Mouse (Mus musculus) midbrain, postnatal 0 days (tissue): Measurements from ENCODE around the gene Fam151b. TPM values are rescaled to one million over a fixed set of nuclear protein-coding genes. Genes with fewer than 3 reads are reported as not detected.

Source experiments
- ATAC-seq: fragments of 200-750 bp; cut with Nextera tagmentation; 2 replicates; pipeline ENCODE4 v1.8.0; 2017; ENCODE audit warnings: moderate number of reproducible peaks, mild to moderate bottlenecking, moderate TSS enrichment, moderate library complexity; ENCODE audit not compliant: low FRiP score
- DNase-seq: peaks from one replicate; pipeline ENCODE4 v3.0.0-alpha.2; 2015; ENCODE audit warnings: low spot score
- H3K27ac ChIP-seq: fragments of 300-500 bp; sonication (generic); 2 replicates; pipeline ENCODE4 v1.5.1; 2014; ENCODE audit warnings: low read depth, mild to moderate bottlenecking, low read length, mixed read lengths
- H3K27me3 ChIP-seq: fragments of 300-500 bp; sonication (generic); 2 replicates; pipeline ENCODE4 v1.6.1; 2014; ENCODE audit warnings: low read length, control low read depth, mixed read lengths; ENCODE audit not compliant: insufficient read depth
- H3K36me3 ChIP-seq: fragments of 300-500 bp; sonication (generic); 2 replicates; pipeline ENCODE4 v1.6.1; 2014; ENCODE audit warnings: low read length, control low read depth, mixed read lengths; ENCODE audit not compliant: insufficient read depth
- H3K4me1 ChIP-seq: fragments of 300-500 bp; sonication (generic); 2 replicates; pipeline ENCODE4 v1.6.1; 2014; ENCODE audit warnings: mild to moderate bottlenecking, control low read depth, antibody characterized with exemption, low read length, mixed read lengths; ENCODE audit not compliant: insufficient read depth
- H3K4me2 ChIP-seq: fragments of 300-500 bp; sonication (generic); 2 replicates; pipeline ENCODE4 v1.6.1; 2014; ENCODE audit warnings: low read depth, mild to moderate bottlenecking, low read length, mixed read lengths; ENCODE audit not compliant: poor library complexity, severe bottlenecking
- H3K4me3 ChIP-seq: fragments of 300-500 bp; sonication (generic); 2 replicates; pipeline ENCODE4 v1.5.1; 2014; ENCODE audit warnings: low read depth, mild to moderate bottlenecking, low read length, moderate library complexity
- H3K9ac ChIP-seq: fragments of 300-500 bp; sonication (generic); replicated peaks from 2 replicates; pipeline ENCODE4 v1.6.1; 2014; ENCODE audit warnings: mild to moderate bottlenecking, low read length, moderate library complexity, mixed read lengths; ENCODE audit not compliant: poor library complexity, severe bottlenecking
- H3K9me3 ChIP-seq: fragments of 300-500 bp; sonication (generic); 2 replicates; pipeline ENCODE4 v1.6.1; 2016; ENCODE audit warnings: low read length, control low read depth
- CTCF ChIP-seq: IDR thresholded peaks from 2 replicates; pipeline ENCODE4 v1.5.1; 2016; ENCODE audit warnings: antibody characterized with exemption, mild to moderate bottlenecking
- WGBS: fragments of 180-500 bp; shearing (Covaris S2); extraction: QIAGEN DNeasy Blood & Tissue Kit; methylation state at CpG from one replicate; pipeline ENCODE4 v1.1.7; 2014; 5-methylcytosine and 5-hydroxymethylcytosine counted together
- polyA plus RNA-seq: library from polyadenylated mRNA; unstranded; fragments of >200 nt; fragmentation: Nextera tagmentation; extraction: Ambion mirVana; gene quantifications from 2 replicates; pipeline ENCODE4 v1.2.1, GENCODE M21; 2015
- total RNA-seq: library from RNA; depleted of rRNA; stranded (reverse); fragments of >200 nt; gene quantifications from 2 replicates; pipeline ENCODE4 v1.2.3, GENCODE M21; 2014

Fam151b gene
- total and polyA plus RNA-seq, 2 experiments from 2014 or later: 0.17 to 7.3 TPM

- Histone ChIP-seq H3K4me3 (no peak overlapping the region), H3K27me3 (no peaks in the 10 kb centered on the region), H3K4me2 (no peak overlapping the region), H3K27ac (no peak overlapping the region), H3K4me1 (no peaks in the 10 kb centered on the region), H3K9me3 (no peaks in the 10 kb centered on the region), H3K36me3 (peaks cover 8% of the 10 kb centered on the region), H3K9ac (no peak overlapping the region)
- ATAC-seq: no peak
- no peak for TF ChIP-seq CTCF
- 67% methylated on average over 2 of the region's 2 CpGs for WGBS
- no peak for DNase-seq
These were observed 14.4 kb downstream of the Fam151b start for GRCm38 (mm10) chr13:92469381-92469780.

DNA sequence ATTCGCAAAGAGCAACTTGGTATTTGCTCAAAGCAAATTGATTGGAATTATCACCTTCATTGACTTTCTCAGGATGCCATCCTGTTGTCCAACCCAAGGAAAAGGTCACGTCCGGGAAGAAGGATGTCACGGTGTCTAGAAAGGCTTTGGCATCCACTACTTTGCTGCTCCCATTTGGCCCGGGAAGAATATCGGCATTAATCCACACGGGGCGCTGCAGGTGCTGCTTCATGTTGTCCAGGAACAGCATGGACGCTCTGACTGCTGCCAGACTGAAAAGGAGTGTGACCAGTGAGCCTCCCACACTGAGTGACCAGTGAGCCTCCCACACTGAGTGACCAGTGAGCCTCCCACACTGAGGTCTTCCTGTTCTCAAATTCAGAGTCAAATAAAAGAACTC, 15.9 kb downstream of the Fam151b start:
- 66% methylated on average over 9 of the region's 9 CpGs for WGBS
- no peak for TF ChIP-seq CTCF
- Histone ChIP-seq H3K27ac (no peak overlapping the region), H3K4me3 (no peak overlapping the region), H3K9ac (no peak overlapping the region), H3K4me2 (no peak overlapping the region), H3K4me1 (no peaks in the 10 kb centered on the region), H3K9me3 (no peaks in the 10 kb centered on the region), H3K36me3 (peaks cover 8% of the 10 kb centered on the region), H3K27me3 (no peaks in the 10 kb centered on the region)
- no peak for ATAC-seq
- no peak for DNase-seq

DNA sequence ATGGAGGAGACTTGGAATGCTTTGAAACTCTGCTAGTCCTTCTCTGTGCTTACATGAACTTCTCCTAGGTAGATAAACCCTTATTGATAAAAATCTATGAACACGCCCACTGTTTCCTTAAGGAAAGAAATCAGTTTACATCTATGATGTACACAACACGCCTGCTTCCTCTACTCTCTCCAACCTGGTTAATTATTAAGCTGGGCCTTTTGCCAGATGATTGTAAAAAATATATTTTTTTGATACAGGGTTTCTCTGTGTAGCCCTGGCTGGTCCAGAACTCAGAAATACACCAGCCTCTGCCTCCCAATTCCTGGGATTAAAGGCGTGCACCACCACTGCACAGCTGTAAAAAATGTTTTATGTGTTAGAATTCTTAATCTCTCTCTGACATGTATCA, 19.1 kb downstream of the Fam151b start:
- H3K9me3 ChIP-seq: no peaks in the 10 kb centered on the region
- H3K27ac ChIP-seq: no peak overlapping the region
- no peak overlapping the region for H3K9ac ChIP-seq
- WGBS: 90% methylated on average over 3 of the region's 3 CpGs
- TF ChIP-seq CTCF: no peak
- no peak overlapping the region for H3K4me3 ChIP-seq
- H3K27me3 ChIP-seq: no peaks in the 10 kb centered on the region
- DNase-seq (no peak), ATAC-seq (no peak)
- H3K4me1 ChIP-seq: no peaks in the 10 kb centered on the region
- no peak overlapping the region for H3K4me2 ChIP-seq
- H3K36me3 ChIP-seq: peaks cover 8% of the 10 kb centered on the region

- Histone ChIP-seq H3K4me1 (no peaks in the 10 kb centered on the region), H3K4me2 (no peak overlapping the region), H3K36me3 (no peaks in the 10 kb centered on the region), H3K9me3 (no peaks in the 10 kb centered on the region), H3K4me3 (no peak overlapping the region), H3K27ac (no peak overlapping the region), H3K9ac (no peak overlapping the region), H3K27me3 (no peaks in the 10 kb centered on the region)
- 95% methylated on average over 7 of the region's 7 CpGs for WGBS
- DNase-seq (no peak), ATAC-seq (no peak)
- no peak for TF ChIP-seq CTCF
These were observed 36.9 kb downstream of the Fam151b start for GRCm38 (mm10) chr13:92446872-92447271.

- ATAC-seq (no peak), DNase-seq (no peak)
- H3K4me3 ChIP-seq: no peak overlapping the region
- H3K36me3 ChIP-seq: peaks cover 12% of the 10 kb centered on the region; the same call in 1 of the 2 replicates
- no peaks in the 10 kb centered on the region for H3K27me3 ChIP-seq
- no peak for TF ChIP-seq CTCF
- H3K4me1 ChIP-seq: no peaks in the 10 kb centered on the region
- 82% methylated on average over 13 of the region's 13 CpGs for WGBS
- no peak overlapping the region for H3K4me2 ChIP-seq
- H3K9me3 ChIP-seq: no peaks in the 10 kb centered on the region
- no peak overlapping the region for H3K27ac ChIP-seq
- no peak overlapping the region for H3K9ac ChIP-seq
These were observed 43.5 kb downstream of the Fam151b start for GRCm38 (mm10) chr13:92440286-92440685.

DNA sequence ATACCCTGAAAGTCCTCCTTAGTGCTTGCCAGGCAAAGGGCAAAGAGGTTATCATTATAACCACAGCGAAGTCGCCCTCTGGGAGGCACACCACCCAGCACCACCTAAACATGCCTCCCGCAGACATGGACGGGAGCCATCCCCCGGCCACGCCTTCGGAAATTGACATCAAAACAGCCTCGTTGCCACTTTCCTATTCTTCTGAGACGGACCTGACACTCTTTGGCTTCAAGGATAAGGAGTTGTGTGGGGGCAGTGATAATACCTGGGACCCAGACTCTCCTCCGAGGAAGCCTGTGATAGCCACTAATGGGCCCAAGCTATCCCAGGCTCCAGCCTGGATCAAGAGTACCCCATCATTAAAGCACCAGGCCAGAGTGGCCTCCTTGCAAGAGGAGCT, 45.2 kb downstream of the Fam151b start:
- WGBS: 92% methylated on average over 10 of the region's 10 CpGs
- peaks cover 12% of the 10 kb centered on the region; the same call in 1 of the 2 replicates for H3K36me3 ChIP-seq

More for the DNA sequence above, 45.2 kb downstream of the Fam151b start:
- no peak overlapping the region for H3K4me3 ChIP-seq
- no peak for TF ChIP-seq CTCF
- no peak overlapping the region for H3K27ac ChIP-seq
- no peak overlapping the region for H3K9ac ChIP-seq
- H3K9me3 ChIP-seq: no peaks in the 10 kb centered on the region
- DNase-seq (no peak), ATAC-seq (no peak)
- H3K4me1 ChIP-seq: no peaks in the 10 kb centered on the region
- no peak overlapping the region for H3K4me2 ChIP-seq
- H3K27me3 ChIP-seq: no peaks in the 10 kb centered on the region
